Mouse (Mus musculus) left cerebral cortex, adult 2 months (tissue): ENCODE results near the gene Plcxd2. TPM values are rescaled to one million over a fixed set of nuclear protein-coding genes. Genes with fewer than 3 reads are reported as not detected.

Source experiments
- DNase-seq, 2 experiments: peaks; one replicate each; pipeline ENCODE4 v3.0.0; 2021 to 2022; ENCODE audit warnings: low spot score in 2 of 2, mixed read lengths in 1 of 2; ENCODE audit errors: extremely low spot score in 1 of 2
- H3K27ac ChIP-seq: fragments of 200-600 bp; 2 replicates; pipeline ENCODE4 v1.8.1; 2022
- H3K4me3 ChIP-seq: fragments of 200-600 bp; 2 replicates; pipeline ENCODE4 v1.8.1; 2022
- CTCF ChIP-seq: fragments of 200-600 bp; IDR thresholded peaks from 2 replicates; pipeline ENCODE4 v1.8.1; 2022; ENCODE audit warnings: antibody characterized with exemption, mild to moderate bottlenecking, moderate library complexity
- intact Hi-C: fragments of 180-260 bp; cut with DNase I; formaldehyde crosslinking; loops from one replicate; pipeline ENCODE4 v1.15.1; 2025
- total RNA-seq, 2 experiments: library from RNA; stranded (reverse); gene quantifications; 2 replicates each; pipeline ENCODE4 v1.2.3; 2021

The Plcxd2 gene
- total RNA-seq, 2 experiments from 2014 or later, result 83.0 to 88.9 TPM

GRCm38 (mm10) chr16:46009717-46010116 is 301 bp downstream of the Plcxd2 start:
- peak overlapping the region; percentile 76 for H3K4me3 ChIP-seq
- intact Hi-C loops, result no loop called here
- DNase-seq, result peak in 1 of 2 experiments; percentile 16
- H3K27ac ChIP-seq, result peak overlapping the region; percentile 21; the same call in 1 of the 2 replicates
- no peak for TF ChIP-seq CTCF

- DNase-seq, result no peak
- intact Hi-C loops, result no loop called here
- TF ChIP-seq CTCF, result no peak
- H3K4me3 ChIP-seq, result peak overlapping the region; percentile 76
- peak overlapping the region; percentile 5; the same call in 1 of the 2 replicates for H3K27ac ChIP-seq
Measured at GRCm38 (mm10) chr16:46008766-46009165, 1.3 kb downstream of the Plcxd2 start.

- TF ChIP-seq CTCF, result no peak
- DNase-seq, result no peak
- H3K27ac ChIP-seq, result no peak overlapping the region
- peak overlapping the region; percentile 76 for H3K4me3 ChIP-seq
- intact Hi-C loops, result no loop called here
Measured at GRCm38 (mm10) chr16:46008036-46008605, 1.9 kb downstream of the Plcxd2 start.

GRCm38 (mm10) chr16:46006261-46006660 is 3.8 kb downstream of the Plcxd2 start:
- no peak overlapping the region for H3K4me3 ChIP-seq
- DNase-seq, result no peak
- H3K27ac ChIP-seq, result no peak overlapping the region
- TF ChIP-seq CTCF, result no peak
- intact Hi-C loops, result no loop called here

GRCm38 (mm10) chr16:46001550-46002166 is 8.4 kb downstream of the Plcxd2 start:
- H3K4me3 ChIP-seq, result no peak overlapping the region
- intact Hi-C loops, result no loop called here
- peak in 1 of 2 experiments; percentile 25 for DNase-seq

GRCm38 (mm10) chr16:46000976-46001375 is 9.0 kb downstream of the Plcxd2 start:
- no peak for DNase-seq
- Histone ChIP-seq H3K4me3 (no peak overlapping the region), H3K27ac (no peak overlapping the region)
- TF ChIP-seq CTCF, result no peak
- intact Hi-C loops, result no loop called here

More at GRCm38 (mm10) chr16:46001550-46002166, 8.4 kb downstream of the Plcxd2 start:
- H3K27ac ChIP-seq, result no peak overlapping the region
- no peak for TF ChIP-seq CTCF

DNA sequence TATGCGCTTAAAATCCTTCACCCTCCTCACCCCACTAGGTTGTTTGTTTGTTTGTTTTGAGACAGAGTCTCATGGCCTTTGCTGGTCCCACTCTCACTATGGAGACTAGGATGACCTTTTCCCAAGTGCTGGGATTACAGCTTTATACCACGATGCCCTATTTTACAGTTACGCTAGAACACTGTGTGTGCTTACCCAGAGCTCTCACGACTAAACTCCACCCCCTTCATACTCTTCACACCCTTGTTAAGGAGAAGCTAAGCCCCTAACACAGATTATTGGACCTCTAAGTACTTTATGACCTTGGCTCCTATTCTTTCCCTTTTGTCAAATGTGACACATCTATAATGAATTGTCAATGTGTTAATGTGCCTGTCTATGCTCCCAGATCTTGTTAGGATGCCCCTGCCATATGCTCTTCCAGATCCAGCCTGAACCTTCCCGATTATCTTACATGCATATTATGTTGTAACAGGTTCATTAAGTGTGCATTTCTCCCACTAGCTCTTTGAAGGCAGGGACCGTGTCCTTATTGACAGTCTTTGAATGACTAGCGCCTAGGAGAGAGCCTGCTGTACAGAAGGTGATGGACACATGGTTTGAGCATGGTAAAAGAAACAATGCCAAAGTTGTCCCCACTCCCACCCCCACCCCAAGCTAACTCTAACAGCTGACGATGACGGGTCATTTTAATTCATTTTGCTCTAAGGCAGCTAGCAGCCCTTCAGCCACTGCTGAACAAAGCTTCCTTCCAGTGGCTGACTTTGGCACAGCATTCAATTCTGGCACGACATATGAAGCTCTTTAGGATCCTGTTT is 10.4 kb downstream of the Plcxd2 start:
- TF ChIP-seq CTCF, result peak; percentile 14
- Histone ChIP-seq H3K27ac (no peak overlapping the region; the same call in 1 of the 2 replicates), H3K4me3 (no peak overlapping the region)
- intact Hi-C loops, result no loop called here
- DNase-seq, result no peak

DNA sequence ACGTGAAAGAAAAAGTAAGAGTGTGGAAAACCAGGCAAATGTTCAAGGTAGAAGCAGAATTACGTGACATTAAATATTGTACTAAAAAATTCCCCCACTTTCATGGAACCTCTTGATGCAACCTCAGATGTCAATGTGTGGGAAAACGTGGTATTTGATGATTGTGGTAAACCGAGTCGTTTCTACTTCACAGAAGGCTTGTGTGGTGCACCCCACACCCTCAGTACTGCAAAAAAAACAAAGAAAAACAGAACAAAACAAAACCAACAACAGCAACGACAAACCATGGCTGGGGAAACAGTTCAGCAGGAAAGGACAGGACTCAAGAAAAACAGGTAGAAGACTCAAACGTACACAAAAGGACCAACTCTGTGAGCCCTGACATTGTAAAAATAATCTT is 11.8 kb downstream of the Plcxd2 start:
- Histone ChIP-seq H3K27ac (no peak overlapping the region), H3K4me3 (no peak overlapping the region)
- intact Hi-C loops, result no loop called here
- no peak for DNase-seq
- TF ChIP-seq CTCF, result no peak

DNA sequence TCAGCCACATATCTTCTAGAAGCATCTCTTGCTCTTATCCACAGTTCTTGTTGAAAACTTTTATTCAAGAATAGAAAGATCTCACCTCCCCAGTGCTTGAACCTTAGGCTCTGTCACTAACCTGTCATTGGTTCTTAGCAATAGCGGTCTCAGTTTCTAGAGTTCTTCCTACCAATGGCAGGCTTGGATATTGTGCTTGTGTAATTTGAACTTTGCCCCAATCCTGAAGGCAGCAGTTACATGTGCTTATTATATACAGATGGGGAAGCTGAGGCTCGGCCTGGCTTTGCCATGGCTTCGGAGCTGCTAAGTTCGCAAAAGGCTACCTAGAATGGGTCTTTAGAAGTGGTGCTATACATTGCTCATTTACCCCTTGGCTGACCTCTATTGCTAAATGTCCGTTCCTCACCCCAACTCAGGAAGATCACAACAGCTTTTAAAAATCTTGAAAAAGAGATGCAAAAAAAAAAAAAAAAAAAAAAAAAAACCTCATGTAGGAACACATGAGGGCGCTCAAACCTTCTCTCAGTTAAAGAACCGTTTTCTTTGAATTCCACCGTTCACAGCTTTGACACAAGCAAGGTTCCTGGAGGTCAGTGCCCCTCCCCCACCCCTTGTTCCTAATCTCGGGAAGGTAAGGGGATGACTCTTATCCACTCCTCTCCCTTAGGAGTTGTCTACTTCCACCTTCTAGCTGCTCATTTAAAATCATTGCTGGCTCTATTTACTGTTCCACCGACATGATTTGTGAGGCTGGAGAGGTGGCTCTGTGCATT is 18.9 kb downstream of the Plcxd2 start:
- no peak overlapping the region for H3K27ac ChIP-seq
- intact Hi-C loops, result loop anchor here (1.0 to 5.0 kb wide), 2 partner anchors 31 to 106 kb away; no protein-coding TSS in a partner anchor
- H3K4me3 ChIP-seq, result no peak overlapping the region
- DNase-seq, result no peak
- TF ChIP-seq CTCF, result peak; percentile 52

- Histone ChIP-seq H3K4me3 (no peak overlapping the region), H3K27ac (no peak overlapping the region)
- intact Hi-C loops, result no loop called here
- no peak for DNase-seq
- TF ChIP-seq CTCF, result no peak
Measured at GRCm38 (mm10) chr16:45986236-45986635, 23.8 kb downstream of the Plcxd2 start.

DNA sequence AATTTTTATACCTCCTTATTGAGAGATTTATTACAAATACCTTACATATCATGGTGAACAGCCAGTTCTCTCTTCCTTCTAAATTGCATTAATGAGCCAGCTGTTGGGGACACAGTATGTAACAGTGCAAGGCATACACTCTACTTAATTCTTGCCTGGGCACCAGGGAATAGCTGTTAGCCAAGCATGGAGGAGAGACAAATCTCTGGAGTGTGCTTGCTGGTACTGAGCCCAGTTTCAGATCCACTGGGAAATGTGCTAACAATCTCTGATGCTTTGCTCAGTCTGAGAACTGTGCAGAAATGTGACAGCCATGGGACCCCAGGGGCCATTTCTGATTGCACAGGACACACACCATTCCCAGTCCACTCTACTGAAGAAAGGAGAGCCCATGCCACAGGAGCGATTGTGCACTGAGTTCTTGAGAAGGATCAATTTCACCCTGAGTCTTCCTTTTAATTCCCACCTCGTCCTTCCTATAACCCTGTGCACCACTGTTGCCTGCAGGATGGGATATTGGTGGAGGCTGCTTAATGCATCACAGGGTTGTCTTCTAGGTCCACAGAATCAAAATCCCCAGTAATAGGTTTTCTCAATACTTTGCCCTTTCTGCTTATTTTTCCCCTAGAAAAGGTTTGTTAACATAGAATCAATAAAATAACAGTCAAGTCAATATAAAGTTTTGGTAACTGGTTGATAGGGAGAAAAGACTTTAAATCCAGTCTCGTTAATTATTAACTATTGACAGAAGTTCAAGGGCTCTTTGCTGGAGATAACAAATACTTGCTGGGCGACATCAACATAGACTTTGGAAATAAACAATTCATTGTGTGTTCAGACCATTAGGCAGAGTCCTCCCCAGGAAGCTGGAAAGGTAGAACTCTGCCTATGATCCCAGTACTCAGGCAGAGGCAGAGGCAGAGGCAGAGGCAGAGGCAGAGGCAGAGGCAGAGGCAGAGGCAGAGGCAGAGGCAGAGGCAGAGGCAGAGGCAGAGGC is 25.1 kb downstream of the Plcxd2 start:
- TF ChIP-seq CTCF, result no peak
- intact Hi-C loops, result no loop called here
- H3K4me3 ChIP-seq, result no peak overlapping the region
- no peak for DNase-seq
- no peak overlapping the region for H3K27ac ChIP-seq
